ENCODE assay signal across 18 mouse cellular contexts in the genomic region with DNA sequence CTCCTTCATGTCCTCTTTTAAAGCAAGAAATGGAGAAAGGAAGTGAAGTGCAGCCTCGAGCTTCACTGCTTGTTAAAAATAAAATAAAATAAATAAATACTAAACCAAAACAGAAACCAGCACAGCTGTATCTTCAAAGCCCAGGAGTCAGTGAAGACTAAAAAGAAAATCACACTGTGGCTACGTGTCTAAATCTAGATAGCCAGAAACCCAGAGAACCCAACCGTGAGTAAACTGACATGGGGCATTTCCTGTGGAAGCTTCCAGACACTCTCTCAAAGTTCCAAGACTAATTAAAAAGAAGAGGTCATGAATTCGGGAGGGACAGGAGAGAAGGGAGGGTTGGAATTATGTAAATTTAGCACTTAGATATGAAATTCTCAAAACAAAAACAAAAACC. TPM values are rescaled to one million over a fixed set of nuclear protein-coding genes. Genes with fewer than 3 reads are reported as not detected.
DNase-seq lines count a peak whose midpoint lies in the region; ATAC-seq lines count a peak whose summit lies in the region.
"Had no signal": no experiment of that assay in that cellular context is flagged by ENCODE, and none has a peak within 500 bp of the region (broad histone marks: within the 10 kb centered on the region; RNA-seq: fewer than 3 reads in every experiment).

No protein-coding gene starts in this region.

- DNase-seq in heart, adult 11 months: peak; percentile 83
- no peak for DNase-seq in heart, postnatal 25 days (ENCODE audit: low spot score)
- peak; percentile 10 for DNase-seq in lung, postnatal 36 days
- DNase-seq in lung, postnatal 4 days: no peak
- peak; percentile 66 for DNase-seq in induced T-regulatory cell, adult 2 months (ENCODE audit: low read depth)
- DNase-seq in cerebellum, postnatal 36 days: no peak
- DNase-seq in adrenal gland, postnatal 4 days (ENCODE audit: low spot score in 2 of 2): no peak
- DNase-seq: adrenal gland, postnatal 25 days; cerebellum, adult 18-20 months; gastrocnemius, postnatal 14 days; heart, postnatal 36 days; kidney, postnatal 4 days; lung, postnatal 14 days; right cerebral cortex, postnatal 4 days; thymus, postnatal 25 days had no signal

- ATAC-seq in CD4-positive, CD25-positive, alpha-beta regulatory T cell, adult 4 months: peak; percentile 60
- ATAC-seq: intestine, embryonic 16.5 days; Patski had no signal

- intact Hi-C loops in heart, postnatal 25 days (cut with DNase I): no loop called here

RNA-seq across cellular contexts. Expression of a gene that starts 15.9 kb away (rescaled TPM):
- 10 to 100 TPM; 23.6 to 24.9 TPM for total RNA-seq in heart, postnatal 25 days (2021)
- polyA plus RNA-seq in CD4-positive, CD25-positive, alpha-beta regulatory T cell, adult 4 months (2017; shearing (Covaris generic)): 10 to 100 TPM; 69.7 to 84.1 TPM
- total RNA-seq in adrenal gland, postnatal 4 days (2021): 10 to 100 TPM; 41.4 to 41.7 TPM

Comparison
In these comparisons a context has a peak if more than half of its experiments do, and no peak if none do; other contexts are left out.
1. DNase-seq: peak in heart, adult 11 months (single experiment), lung, postnatal 36 days (single experiment) and induced T-regulatory cell, adult 2 months (single experiment); none in heart, postnatal 25 days (single experiment), lung, postnatal 4 days (0 of 2), cerebellum, postnatal 36 days (0 of 2) and adrenal gland, postnatal 4 days (0 of 2).